Mouse (Mus musculus) spleen, postnatal 36 days (tissue): Measurements from ENCODE around the gene Qrsl1.
A peak's percentile ranks its signal among the peaks of the same experiment; 100 is the strongest.
"Not testable (repeated sequence)": the region's sequence is repeated elsewhere in the genome, so short reads cannot be mapped to it uniquely, and the experiment has no call there.

Experiments
- DNase-seq, 2 experiments: peaks; one replicate each; pipeline ENCODE4 v3.0.0; 2022; ENCODE audit warnings: low spot score in 2 of 2, mixed read lengths in 1 of 2

The Qrsl1 gene

DNA sequence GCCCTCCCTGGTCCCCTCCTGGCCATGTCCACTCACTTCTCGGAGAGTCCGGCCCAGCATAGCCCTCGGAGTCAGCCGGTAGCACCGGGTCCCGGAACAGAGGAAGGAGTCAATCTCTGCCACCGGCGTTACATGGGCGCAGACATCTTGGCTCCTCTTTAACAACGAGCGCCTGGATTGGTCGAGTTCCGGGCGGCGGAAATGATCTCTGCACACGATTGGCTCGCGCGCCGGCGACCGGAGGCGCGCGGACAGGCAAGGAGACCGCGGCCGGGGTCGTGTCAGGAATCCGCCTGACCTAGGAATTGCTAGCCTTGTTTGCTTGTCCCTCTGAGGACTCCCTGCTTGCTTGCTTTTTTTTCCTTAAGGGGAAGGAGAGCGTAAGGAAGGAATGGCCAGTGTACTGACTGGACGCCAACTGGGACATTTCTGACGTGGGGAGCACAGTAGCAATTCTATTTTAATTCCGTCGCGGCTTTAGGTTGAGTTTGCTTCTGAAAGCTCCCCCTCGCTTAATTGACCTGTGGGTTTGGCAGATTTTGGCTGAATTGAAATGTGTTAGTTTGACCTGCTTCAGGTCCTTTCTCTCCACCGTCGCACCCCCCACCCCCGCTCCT lies at the start of gene Qrsl1, which contains the start of gene Rtn4ip1:
Qrsl1 (minus strand) TSS at position 168 of the 617 bp plus-strand sequence.
Rtn4ip1 (plus strand) TSS at position 230 of the 617 bp plus-strand sequence.
- peak; percentile 90 to 91 for DNase-seq

DNA sequence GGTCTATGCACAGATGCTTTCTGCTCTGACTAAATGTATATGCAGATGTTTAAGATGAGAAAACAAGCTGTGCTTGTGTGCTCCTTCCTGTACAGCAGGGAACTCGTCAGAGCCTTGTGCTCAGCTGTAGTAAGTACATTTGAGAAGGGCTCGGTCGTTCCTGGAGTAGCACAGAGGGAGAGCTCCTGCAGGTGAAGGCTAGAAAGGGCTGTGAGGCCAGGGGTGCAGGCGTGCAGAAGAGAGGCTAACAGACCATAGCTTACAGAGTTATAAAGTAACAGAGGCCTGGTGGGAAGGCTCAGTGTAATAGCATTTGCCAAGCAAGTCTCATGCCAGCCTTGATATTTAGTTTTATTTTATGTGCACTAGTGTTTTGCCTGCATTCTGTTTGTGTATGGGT lies 43.9 kb upstream of the Qrsl1 start:
- no peak for DNase-seq

DNA sequence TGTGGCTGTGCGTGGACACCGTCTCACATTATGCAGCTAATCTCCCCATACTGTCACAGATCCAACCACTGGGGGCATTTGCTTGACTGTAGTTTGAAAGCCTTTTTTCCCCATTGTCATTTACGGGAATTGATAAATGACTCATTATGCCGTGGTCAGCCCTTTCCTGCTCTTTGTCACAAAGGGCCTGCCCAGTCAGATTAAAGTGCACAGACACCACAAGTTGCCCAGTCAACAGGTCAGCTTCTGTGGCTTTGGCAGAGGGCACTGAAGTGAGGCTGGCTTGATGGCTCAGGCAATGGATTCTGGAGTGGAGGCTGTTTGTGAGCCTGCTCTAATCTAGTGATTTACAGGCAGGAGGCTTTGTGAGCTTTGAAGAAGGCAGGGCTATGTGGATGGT lies 42.2 kb upstream of the Qrsl1 start:
- no peak for DNase-seq

DNA sequence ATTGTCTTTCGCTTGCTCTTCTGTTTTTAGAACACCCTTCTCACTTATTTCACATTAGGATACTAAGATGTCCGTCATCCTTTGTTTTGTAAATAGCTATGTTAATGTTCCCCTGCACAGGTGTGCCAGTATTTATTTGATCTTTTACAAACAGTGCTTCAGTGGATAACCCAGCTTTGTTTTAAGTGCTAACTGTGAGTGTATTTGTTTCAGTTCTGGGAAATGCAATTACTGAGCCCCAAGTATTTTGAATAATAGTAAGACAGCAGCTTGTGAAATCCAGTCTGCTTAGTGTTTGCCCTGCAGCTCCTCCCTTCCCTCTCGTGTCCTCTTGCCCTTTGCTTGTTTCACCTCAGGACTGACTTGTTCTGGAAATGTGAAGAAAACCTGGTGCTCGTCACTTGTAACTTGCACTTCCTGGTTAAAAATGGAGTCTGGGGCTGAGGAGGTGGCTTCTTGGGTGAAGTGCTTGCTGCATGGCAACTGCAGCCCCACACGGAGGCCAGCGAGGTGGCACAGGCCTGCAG lies 37.7 kb upstream of the Qrsl1 start:
- DNase-seq = no peak

GRCm38 (mm10) chr10:43928596-43928995 lies 27.1 kb upstream of the Qrsl1 start:
- no peak for DNase-seq

GRCm38 (mm10) chr10:43927736-43928135 lies 26.2 kb upstream of the Qrsl1 start:
- DNase-seq = peak; percentile 11 to 15

DNA sequence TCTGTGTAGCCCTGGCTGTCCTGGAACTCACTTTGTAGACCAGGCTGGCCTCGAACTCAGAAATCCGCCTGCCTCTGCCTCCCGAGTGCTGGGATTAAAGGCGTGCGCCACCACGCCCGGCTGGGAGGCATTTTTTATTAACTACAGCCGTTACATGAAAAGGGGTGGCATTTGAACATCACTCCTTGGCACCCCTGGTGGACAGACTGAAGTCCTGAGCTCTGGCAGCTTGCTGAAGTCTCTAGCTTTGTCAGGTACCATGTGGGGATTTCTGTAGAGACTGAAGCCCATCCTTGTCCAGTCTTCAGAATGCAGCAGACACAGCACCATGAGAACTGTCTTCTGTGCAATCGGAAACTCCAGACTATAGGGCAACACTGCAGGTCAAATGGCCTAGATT lies 24.2 kb upstream of the Qrsl1 start:
- not testable (repeated sequence) for DNase-seq

DNA sequence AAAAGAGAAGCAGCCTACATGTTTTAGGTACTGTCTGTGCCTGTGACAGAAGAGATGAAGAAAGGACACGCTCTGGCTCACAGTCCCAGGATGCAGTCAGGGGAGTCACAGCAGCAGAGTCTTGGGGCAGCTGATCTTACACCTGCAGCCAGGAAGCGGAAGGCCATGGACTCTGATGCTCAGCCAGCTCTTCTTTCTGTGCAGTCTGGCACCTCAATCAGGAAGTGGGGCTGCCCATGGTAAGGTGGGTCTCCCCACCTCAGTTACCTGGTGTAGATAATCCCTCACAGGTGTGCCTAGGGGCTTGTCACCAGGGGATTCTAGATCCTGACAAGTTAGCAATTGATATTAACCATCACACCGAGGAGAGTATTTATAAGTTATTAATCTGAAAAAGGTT lies 21.6 kb upstream of the Qrsl1 start:
- DNase-seq = no peak

- peak; percentile 79 to 86 for DNase-seq
Measured at GRCm38 (mm10) chr10:43918696-43919608, 17.4 kb upstream of the Qrsl1 start.

GRCm38 (mm10) chr10:43916737-43917136 lies 15.2 kb upstream of the Qrsl1 start:
- no peak for DNase-seq

- DNase-seq = no peak
Measured at GRCm38 (mm10) chr10:43916181-43916580, 14.6 kb upstream of the Qrsl1 start.

- DNase-seq = no peak
Measured at GRCm38 (mm10) chr10:43912236-43912635, 10.7 kb upstream of the Qrsl1 start.

DNA sequence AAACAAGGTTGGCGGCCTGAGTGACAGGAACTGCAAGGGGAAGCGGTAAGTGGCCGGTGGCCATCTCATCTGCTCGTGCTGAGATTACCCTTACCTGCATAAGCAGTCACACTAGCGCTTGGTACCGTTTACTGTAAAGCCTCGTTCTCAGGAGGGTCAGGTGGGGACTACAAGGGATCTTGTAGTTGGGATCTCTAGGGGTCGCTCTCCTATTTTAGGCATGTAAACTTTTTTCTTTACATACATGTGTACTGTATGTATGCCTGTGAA lies 9.3 kb upstream of the Qrsl1 start:
- DNase-seq = no peak

GRCm38 (mm10) chr10:43910032-43910872 lies 8.7 kb upstream of the Qrsl1 start:
- no peak for DNase-seq

GRCm38 (mm10) chr10:43904569-43904968 lies 3.0 kb upstream of the Qrsl1 start:
- DNase-seq = no peak

GRCm38 (mm10) chr10:43900883-43901570 lies 518 bp downstream of the Qrsl1 start:
- peak; percentile 33 to 47 for DNase-seq

- DNase-seq = peak; percentile 51 to 56
Measured at GRCm38 (mm10) chr10:43898276-43898675, 3.3 kb downstream of the Qrsl1 start.

DNA sequence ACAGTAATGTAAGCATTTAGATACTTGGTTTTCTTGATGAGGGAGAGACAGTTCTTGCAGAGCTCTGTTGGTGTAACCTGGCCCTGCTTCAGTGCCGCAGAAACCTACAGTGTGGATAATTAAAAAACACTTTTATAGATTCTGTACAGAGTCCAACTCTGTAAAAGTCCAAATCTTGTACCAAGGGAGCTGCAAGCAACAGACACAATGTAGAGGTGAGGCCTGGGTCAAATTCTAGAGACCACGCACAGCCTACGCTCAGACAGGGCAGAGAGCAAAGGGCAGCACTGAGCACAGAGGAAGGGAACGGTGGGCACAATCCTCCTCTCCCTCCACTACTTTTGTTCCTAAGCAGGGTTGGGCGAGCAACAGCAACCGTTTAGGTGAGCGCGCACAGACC lies 5.5 kb downstream of the Qrsl1 start:
- DNase-seq = no peak

- no peak for DNase-seq
Measured at GRCm38 (mm10) chr10:43892971-43893370, 8.6 kb downstream of the Qrsl1 start.

GRCm38 (mm10) chr10:43888976-43889375 lies 12.6 kb downstream of the Qrsl1 start:
- DNase-seq = no peak

DNA sequence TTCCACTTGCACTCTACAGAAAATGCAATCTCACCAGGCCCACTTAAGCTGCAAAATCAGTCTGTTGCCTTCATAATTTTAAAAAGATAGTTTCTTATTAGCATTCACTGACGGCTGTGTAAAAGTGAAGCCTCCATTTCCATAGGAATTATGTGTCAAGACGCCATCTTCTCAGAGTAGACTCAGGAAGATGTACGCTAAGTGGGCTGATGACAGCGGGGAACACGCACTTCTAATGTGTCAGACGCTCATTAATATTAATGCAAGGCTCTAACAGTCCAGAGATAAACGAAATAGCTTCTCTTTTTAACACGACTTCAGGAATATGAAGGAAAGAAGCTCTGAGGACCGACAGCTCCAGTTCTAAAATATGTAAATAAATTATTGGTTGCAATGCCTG lies 13.9 kb downstream of the Qrsl1 start:
- DNase-seq = no peak
